Mouse (Mus musculus): ENCODE measurements around the gene Mrps25. TPM values are rescaled to one million over a fixed set of nuclear protein-coding genes. Genes with fewer than 3 reads are reported as not detected.

Gene Mrps25
- polyA plus RNA-seq, 1 experiment from 2014 or later = 80.3 TPM

DNA sequence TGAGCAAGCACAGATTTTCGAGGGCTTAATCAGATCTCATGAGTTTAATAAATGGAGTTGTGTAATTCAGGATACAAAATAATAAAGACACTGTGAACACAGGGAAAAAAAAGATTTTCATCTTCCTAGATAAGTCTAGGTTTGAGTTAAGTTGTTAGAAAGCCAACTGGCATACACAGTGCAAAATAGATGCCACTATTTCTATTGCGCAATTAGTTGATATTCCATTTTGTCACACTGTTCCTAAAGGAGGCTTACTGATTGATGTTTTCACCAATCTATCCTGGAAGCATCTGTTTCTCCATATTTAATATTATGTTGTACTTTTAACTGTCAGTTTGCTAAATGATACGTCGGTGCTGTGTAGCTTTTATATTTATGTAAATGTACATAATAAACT, 38.0 kb downstream of the Mrps25 start:
- H3K27ac ChIP-seq (ENCODE audit: low read length) = no peak overlapping the region
- no peaks in the 10 kb centered on the region for H3K4me1 ChIP-seq (ENCODE audit: control insufficient read depth, insufficient read depth, low read length)
- H3K9me3 ChIP-seq (ENCODE audit: control insufficient read depth, low read depth, low read length) = no peaks in the 10 kb centered on the region
- no peak for ATAC-seq (ENCODE audit: insufficient number of reproducible peaks, insufficient read depth, low FRiP score, low read depth)
- no peaks in the 10 kb centered on the region for H3K27me3 ChIP-seq (ENCODE audit: control insufficient read depth, insufficient read depth, low read length)
- no peak overlapping the region for H3K9ac ChIP-seq (replicated peaks; ENCODE audit: low read depth, low read length)
- 90% methylated on average over 4 of the region's 4 CpGs for WGBS
- no peak overlapping the region for H3K4me3 ChIP-seq (ENCODE audit: low read depth, low read length)
- H3K36me3 ChIP-seq (ENCODE audit: control insufficient read depth, insufficient read depth, low read length) = peaks cover 16% of the 10 kb centered on the region
- H3K4me2 ChIP-seq (replicated peaks; ENCODE audit: low read depth, low read length) = no peak overlapping the region

DNA sequence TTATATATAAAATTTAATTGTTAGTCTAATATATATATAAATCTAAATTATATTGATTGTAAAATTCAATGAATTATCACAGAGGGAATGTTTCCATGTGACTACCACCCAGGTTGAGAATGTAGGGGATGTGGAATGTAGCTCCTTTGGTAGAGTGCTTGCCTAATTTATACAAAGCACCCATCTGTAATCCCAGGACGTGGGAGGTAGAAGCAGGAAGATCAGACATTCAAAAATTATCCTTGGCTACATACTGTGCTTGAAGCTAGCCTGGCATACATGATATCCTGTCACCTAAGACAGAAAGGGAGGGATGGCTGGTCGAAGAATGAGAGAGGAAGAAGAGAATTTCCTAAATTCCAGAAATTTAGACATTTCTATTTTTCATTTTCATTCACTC, 47.5 kb downstream of the Mrps25 start:
- ATAC-seq (ENCODE audit: insufficient number of reproducible peaks, insufficient read depth, low FRiP score, low read depth) = no peak
- Histone ChIP-seq H3K9me3 (ENCODE audit: control insufficient read depth, low read depth, low read length) (no peaks in the 10 kb centered on the region), H3K4me1 (ENCODE audit: control insufficient read depth, insufficient read depth, low read length) (peaks cover 7% of the 10 kb centered on the region; the same call in 1 of the 2 replicates), H3K27ac (ENCODE audit: low read length) (no peak overlapping the region), H3K36me3 (ENCODE audit: control insufficient read depth, insufficient read depth, low read length) (peaks cover 6% of the 10 kb centered on the region), H3K4me3 (ENCODE audit: low read depth, low read length) (no peak overlapping the region), H3K9ac (replicated peaks; ENCODE audit: low read depth, low read length) (no peak overlapping the region), H3K4me2 (replicated peaks; ENCODE audit: low read depth, low read length) (no peak overlapping the region), H3K27me3 (ENCODE audit: control insufficient read depth, insufficient read depth, low read length) (no peaks in the 10 kb centered on the region)
- WGBS = 59% methylated on average over 2 of the region's 2 CpGs

DNA sequence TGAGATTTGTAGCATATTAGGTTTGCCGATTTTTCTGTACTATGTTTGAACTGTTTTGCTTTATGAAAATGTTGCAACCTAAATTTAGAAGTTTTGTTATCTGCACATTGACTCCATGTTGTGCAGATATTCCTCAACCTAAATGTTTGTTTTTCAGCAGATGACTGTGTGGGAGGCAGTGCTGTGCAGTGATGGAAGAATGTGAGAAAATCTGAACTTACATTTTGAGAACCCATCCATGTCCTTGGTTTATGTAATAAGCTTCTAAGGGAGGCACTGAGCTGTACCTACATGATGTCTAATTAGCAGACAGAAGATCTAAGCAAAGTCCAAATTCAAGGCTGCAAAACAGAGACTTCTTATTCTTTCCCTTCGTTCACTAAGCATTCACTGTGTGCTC, 50.2 kb downstream of the Mrps25 start:
- no peak overlapping the region for H3K4me2 ChIP-seq (replicated peaks; ENCODE audit: low read depth, low read length)
- H3K27ac ChIP-seq (ENCODE audit: low read length) = no peak overlapping the region
- no peak overlapping the region for H3K9ac ChIP-seq (replicated peaks; ENCODE audit: low read depth, low read length)
- no peak overlapping the region for H3K4me3 ChIP-seq (ENCODE audit: low read depth, low read length)
- WGBS = 99% methylated on average over 2 of the region's 2 CpGs
- no peaks in the 10 kb centered on the region for H3K27me3 ChIP-seq (ENCODE audit: control insufficient read depth, insufficient read depth, low read length)
- ATAC-seq (ENCODE audit: insufficient number of reproducible peaks, insufficient read depth, low FRiP score, low read depth) = no peak
- H3K4me1 ChIP-seq (ENCODE audit: control insufficient read depth, insufficient read depth, low read length) = peaks cover 7% of the 10 kb centered on the region; the same call in 1 of the 2 replicates
- H3K9me3 ChIP-seq (ENCODE audit: control insufficient read depth, low read depth, low read length) = no peaks in the 10 kb centered on the region
- H3K36me3 ChIP-seq (ENCODE audit: control insufficient read depth, insufficient read depth, low read length) = no peaks in the 10 kb centered on the region

DNA sequence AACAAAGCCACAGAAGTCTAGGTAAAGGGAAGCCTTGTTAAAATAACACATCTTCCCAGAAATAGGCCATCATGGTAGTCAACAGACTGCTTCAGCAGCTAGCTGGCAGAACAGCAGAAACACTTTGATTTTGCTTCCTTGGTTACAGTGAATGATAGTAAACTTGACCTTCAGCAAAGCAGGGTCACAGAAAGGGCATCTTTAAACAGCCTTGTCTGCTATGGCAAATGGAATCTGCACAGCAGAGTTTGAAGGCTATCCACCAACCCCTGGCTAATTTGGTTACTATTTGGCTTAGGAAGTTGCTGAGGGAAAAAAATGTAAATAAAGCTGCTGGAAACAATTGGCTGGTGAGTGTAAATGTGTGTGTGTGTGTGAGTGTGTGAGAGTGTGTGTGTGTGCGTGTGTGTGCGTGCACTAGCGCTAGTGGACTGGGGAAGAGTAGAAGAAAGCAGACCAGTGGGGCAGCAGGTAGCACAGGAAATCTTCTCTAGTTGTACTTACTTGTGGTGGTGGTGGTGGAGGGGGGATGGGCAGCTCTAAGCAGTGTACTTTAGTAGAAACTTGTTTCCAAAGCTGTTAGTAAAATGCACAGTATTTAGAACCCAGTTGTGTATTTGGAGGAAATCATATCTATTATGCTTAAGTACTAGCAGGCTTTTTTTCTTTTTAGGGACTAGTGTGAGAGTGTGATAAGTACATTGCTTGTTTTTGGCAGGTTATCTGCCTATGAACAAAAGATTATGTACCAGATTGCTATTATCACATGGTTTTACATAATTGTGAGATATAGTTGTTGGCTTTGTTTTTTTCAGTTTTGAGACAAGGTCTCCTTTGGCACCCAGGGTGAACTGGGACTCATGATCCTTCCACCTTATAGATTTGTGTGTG, 51.6 kb downstream of the Mrps25 start:
- H3K4me2 ChIP-seq (replicated peaks; ENCODE audit: low read depth, low read length) = no peak overlapping the region

DNA sequence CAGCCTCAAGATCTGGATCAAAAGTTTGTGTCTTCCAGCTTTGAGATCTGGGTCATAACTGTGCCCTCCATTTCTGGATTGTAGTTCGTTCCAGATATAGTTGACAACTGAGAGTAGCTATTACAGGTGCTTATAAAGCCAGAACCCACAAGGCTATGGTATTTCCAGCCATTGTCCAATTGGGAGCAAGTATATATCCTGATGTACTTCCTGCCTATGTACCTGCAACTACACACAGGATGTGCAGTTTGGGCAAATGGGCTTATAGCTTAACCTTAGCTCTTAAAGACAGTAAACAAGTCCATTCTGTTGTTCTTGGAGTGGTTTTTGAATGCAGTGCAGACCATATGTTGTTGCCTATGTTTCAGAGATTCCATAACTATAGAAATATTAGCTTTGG, 52.4 kb downstream of the Mrps25 start:
- Histone ChIP-seq H3K9me3 (ENCODE audit: control insufficient read depth, low read depth, low read length) (no peaks in the 10 kb centered on the region), H3K27me3 (ENCODE audit: control insufficient read depth, insufficient read depth, low read length) (no peaks in the 10 kb centered on the region), H3K4me2 (replicated peaks; ENCODE audit: low read depth, low read length) (no peak overlapping the region), H3K4me3 (ENCODE audit: low read depth, low read length) (no peak overlapping the region), H3K36me3 (ENCODE audit: control insufficient read depth, insufficient read depth, low read length) (no peaks in the 10 kb centered on the region), H3K4me1 (ENCODE audit: control insufficient read depth, insufficient read depth, low read length) (peaks cover 7% of the 10 kb centered on the region; the same call in 1 of the 2 replicates), H3K27ac (ENCODE audit: low read length) (no peak overlapping the region), H3K9ac (replicated peaks; ENCODE audit: low read depth, low read length) (no peak overlapping the region)
- 90% methylated on average over 1 of the region's 1 CpGs for WGBS
- ATAC-seq (ENCODE audit: insufficient number of reproducible peaks, insufficient read depth, low FRiP score, low read depth) = no peak

More for the DNA sequence above, 51.6 kb downstream of the Mrps25 start:
- Histone ChIP-seq H3K27ac (ENCODE audit: low read length) (no peak overlapping the region), H3K36me3 (ENCODE audit: control insufficient read depth, insufficient read depth, low read length) (no peaks in the 10 kb centered on the region), H3K27me3 (ENCODE audit: control insufficient read depth, insufficient read depth, low read length) (no peaks in the 10 kb centered on the region), H3K4me1 (ENCODE audit: control insufficient read depth, insufficient read depth, low read length) (peaks cover 7% of the 10 kb centered on the region; the same call in 1 of the 2 replicates), H3K9ac (replicated peaks; ENCODE audit: low read depth, low read length) (no peak overlapping the region), H3K9me3 (ENCODE audit: control insufficient read depth, low read depth, low read length) (no peaks in the 10 kb centered on the region), H3K4me3 (ENCODE audit: low read depth, low read length) (no peak overlapping the region)
- no peak for ATAC-seq (ENCODE audit: insufficient number of reproducible peaks, insufficient read depth, low FRiP score, low read depth)
- 71% methylated on average over 3 of the region's 3 CpGs for WGBS

DNA sequence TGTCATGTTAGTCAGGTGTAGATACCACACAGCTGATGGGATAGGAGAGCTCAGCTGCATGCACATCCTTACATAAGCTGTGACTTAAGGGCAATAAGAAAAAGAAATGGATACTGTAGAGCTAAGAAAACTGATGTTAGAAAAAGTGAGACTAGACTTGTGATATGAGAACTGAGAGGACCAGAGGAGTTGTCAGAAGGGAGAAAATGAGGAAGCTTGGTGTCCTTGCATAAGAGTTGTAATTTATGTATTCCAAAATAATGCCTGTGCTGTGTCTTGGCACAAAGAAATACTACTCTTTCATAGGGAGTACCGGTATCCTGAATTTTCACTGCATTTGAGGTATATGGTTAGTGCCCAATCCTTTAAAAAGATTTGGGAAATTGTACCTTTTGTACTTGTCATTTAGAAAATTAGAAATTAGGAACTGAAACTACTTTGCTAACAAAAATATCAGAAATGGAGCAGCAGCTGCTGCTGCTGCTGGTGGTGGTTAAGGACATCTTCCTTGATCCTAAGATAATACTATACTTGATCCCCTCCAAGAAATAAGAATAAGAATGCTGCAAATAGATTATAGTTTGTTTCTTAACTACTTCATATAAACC, 56.9 kb downstream of the Mrps25 start:
- H3K9me3 ChIP-seq (ENCODE audit: control insufficient read depth, low read depth, low read length) = no peaks in the 10 kb centered on the region
- no peak overlapping the region for H3K4me3 ChIP-seq (ENCODE audit: low read depth, low read length)
- H3K4me1 ChIP-seq (ENCODE audit: control insufficient read depth, insufficient read depth, low read length) = peaks cover 4% of the 10 kb centered on the region; the same call in 1 of the 2 replicates
- H3K27ac ChIP-seq (ENCODE audit: low read length) = no peak overlapping the region
- no peaks in the 10 kb centered on the region for H3K27me3 ChIP-seq (ENCODE audit: control insufficient read depth, insufficient read depth, low read length)
- no peak overlapping the region for H3K4me2 ChIP-seq (replicated peaks; ENCODE audit: low read depth, low read length)
- ATAC-seq (ENCODE audit: insufficient number of reproducible peaks, insufficient read depth, low FRiP score, low read depth) = no peak
- no peak overlapping the region for H3K9ac ChIP-seq (replicated peaks; ENCODE audit: low read depth, low read length)
- H3K36me3 ChIP-seq (ENCODE audit: control insufficient read depth, insufficient read depth, low read length) = no peaks in the 10 kb centered on the region
- 100% methylated on average over 1 of the region's 1 CpGs for WGBS

DNA sequence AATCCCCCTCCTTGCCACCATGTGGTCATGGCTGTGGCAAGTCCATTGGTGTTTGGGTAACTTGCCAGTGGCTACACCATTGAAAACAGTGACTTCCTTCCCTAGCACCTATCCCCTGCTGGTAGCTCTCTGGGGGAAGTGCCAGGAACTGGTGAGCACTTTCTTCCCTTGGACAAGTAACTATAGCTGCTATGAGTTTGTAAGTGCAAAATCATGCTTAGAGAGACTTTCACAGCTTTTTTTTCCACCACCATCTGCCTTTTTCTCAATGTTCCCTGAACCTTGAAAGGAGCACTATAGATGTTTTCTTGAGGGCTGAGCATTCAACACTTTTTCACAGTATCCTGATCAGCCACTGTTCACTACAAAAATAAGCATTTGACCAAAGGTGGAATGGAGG, 59.3 kb downstream of the Mrps25 start:
- ATAC-seq (ENCODE audit: insufficient number of reproducible peaks, insufficient read depth, low FRiP score, low read depth) = no peak
- no peak overlapping the region for H3K4me2 ChIP-seq (replicated peaks; ENCODE audit: low read depth, low read length)
- no peak overlapping the region for H3K4me3 ChIP-seq (ENCODE audit: low read depth, low read length)
- H3K4me1 ChIP-seq (ENCODE audit: control insufficient read depth, insufficient read depth, low read length) = no peaks in the 10 kb centered on the region
- no peaks in the 10 kb centered on the region for H3K36me3 ChIP-seq (ENCODE audit: control insufficient read depth, insufficient read depth, low read length)
- no peak overlapping the region for H3K9ac ChIP-seq (replicated peaks; ENCODE audit: low read depth, low read length)
- H3K27ac ChIP-seq (ENCODE audit: low read length) = no peak overlapping the region
- H3K9me3 ChIP-seq (ENCODE audit: control insufficient read depth, low read depth, low read length) = no peaks in the 10 kb centered on the region
- H3K27me3 ChIP-seq (ENCODE audit: control insufficient read depth, insufficient read depth, low read length) = no peaks in the 10 kb centered on the region
